Mouse (Mus musculus) intestine, embryonic 16.5 days (tissue): Measurements from ENCODE around the gene Slc39a13. TPM values are rescaled to one million over a fixed set of nuclear protein-coding genes. Genes with fewer than 3 reads are reported as not detected.

Experiments used
- ATAC-seq: fragments of 200-750 bp; cut with Nextera tagmentation; 2 replicates; pipeline ENCODE4 v1.8.0; 2017; ENCODE audit warnings: moderate TSS enrichment, moderate library complexity
- H3K27ac ChIP-seq: fragments of 300-500 bp; sonication (generic); 2 replicates; pipeline ENCODE4 v1.5.1; 2014; ENCODE audit warnings: mild to moderate bottlenecking, low read length
- H3K27me3 ChIP-seq: fragments of 300-500 bp; sonication (generic); replicated peaks from 2 replicates; pipeline ENCODE4 v1.6.1; 2014; ENCODE audit warnings: low read length, control low read depth, mixed read lengths; ENCODE audit not compliant: control insufficient read depth, insufficient read depth
- H3K36me3 ChIP-seq: fragments of 300-500 bp; sonication (generic); 2 replicates; pipeline ENCODE4 v1.6.1; 2014; ENCODE audit warnings: low read length, control low read depth; ENCODE audit not compliant: control insufficient read depth, insufficient read depth
- H3K4me1 ChIP-seq: fragments of 300-500 bp; sonication (generic); 2 replicates; pipeline ENCODE4 v1.6.1; 2014; ENCODE audit warnings: low read length, control low read depth, mixed read lengths; ENCODE audit not compliant: control insufficient read depth, insufficient read depth
- H3K4me2 ChIP-seq: fragments of 300-500 bp; sonication (generic); 2 replicates; pipeline ENCODE4 v1.6.1; 2014; ENCODE audit warnings: low read depth, low read length, control low read depth
- H3K4me3 ChIP-seq: fragments of 300-500 bp; sonication (generic); 2 replicates; pipeline ENCODE4 v1.5.1; 2014; ENCODE audit warnings: mild to moderate bottlenecking, low read length
- H3K9ac ChIP-seq: fragments of 300-500 bp; sonication (generic); 2 replicates; pipeline ENCODE4 v1.6.1; 2014; ENCODE audit warnings: low read depth, low read length
- H3K9me3 ChIP-seq: fragments of 300-500 bp; sonication (generic); 2 replicates; pipeline ENCODE4 v1.6.1; 2016; ENCODE audit warnings: low read length, control low read depth; ENCODE audit not compliant: control insufficient read depth
- WGBS: fragments of 180-500 bp; shearing (Covaris S2); extraction: QIAGEN DNeasy Blood & Tissue Kit; methylation state at CpG from one replicate; pipeline ENCODE4 v1.1.7; 2014; 5-methylcytosine and 5-hydroxymethylcytosine counted together
- polyA plus RNA-seq: library from polyadenylated mRNA; unstranded; fragments of >200 nt; fragmentation: Nextera tagmentation; extraction: Ambion mirVana; gene quantifications from 2 replicates; pipeline ENCODE4 v1.2.1, GENCODE M21; 2015

The Slc39a13 gene
- polyA plus RNA-seq, 1 experiment from 2014 or later, result 30.2 TPM

DNA sequence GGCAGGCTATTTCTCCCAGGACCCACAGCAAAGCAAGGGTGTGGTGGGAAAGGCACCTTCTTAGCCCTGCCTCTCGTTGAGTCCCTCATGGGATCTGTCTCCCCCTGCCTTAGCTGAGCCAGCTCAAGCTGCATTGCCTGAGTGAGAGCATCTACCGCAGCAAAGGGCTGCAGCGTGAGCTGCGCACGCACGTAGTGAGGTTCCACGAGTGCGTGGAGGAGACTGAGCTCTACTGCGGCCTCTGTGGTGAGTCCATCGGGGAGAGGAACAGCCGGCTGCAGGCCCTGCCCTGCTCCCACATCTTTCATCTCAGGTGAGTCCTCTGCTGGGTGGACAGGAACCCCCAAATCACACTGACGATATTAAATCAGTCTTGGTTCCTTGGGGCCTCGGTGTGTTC, 25.5 kb downstream of the Slc39a13 start:
- Histone ChIP-seq H3K4me1 (no peaks in the 10 kb centered on the region), H3K4me3 (no peak overlapping the region), H3K9ac (no peak overlapping the region), H3K36me3 (no peaks in the 10 kb centered on the region), H3K27ac (no peak overlapping the region), H3K4me2 (no peak overlapping the region), H3K9me3 (no peaks in the 10 kb centered on the region), H3K27me3 (no peaks in the 10 kb centered on the region)
- ATAC-seq, result no peak
- WGBS, result 78% methylated on average over 13 of the region's 13 CpGs

DNA sequence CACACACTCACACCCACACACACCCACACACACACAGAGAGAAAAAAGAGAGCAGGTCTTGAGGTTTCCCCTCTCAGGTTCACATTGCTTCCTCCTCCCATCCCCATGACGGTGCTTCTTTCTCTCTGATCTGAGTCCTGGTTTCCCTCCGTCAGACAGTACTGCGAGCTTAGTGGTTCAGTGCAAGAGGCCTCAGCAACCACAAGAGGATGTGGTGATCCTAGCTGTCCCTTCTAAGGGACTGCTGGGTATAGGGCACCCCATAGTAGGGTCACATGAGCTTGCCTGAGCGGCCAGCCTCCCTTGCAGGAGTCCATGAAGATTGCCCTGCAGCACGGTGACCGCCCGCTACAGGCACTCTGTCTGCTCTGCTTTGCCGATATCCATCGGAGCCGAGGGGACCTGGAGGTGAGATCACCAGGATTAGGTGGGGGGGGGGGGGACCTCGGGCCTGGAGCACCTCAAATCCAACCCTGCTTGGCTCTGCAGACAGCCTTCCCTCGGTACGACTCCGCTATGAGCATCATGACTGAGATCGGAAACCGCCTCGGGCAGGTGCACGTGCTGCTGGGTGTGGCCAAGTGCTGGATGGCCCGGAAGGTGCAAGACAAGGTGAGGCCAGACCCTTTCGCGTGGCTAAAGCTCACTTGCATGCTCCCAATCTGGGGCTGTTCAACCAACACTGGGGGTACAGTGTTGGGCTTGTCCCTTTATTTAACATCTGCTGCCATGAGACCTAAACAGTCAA, 27.4 kb downstream of the Slc39a13 start:
- no peak overlapping the region for H3K4me3 ChIP-seq
- H3K4me2 ChIP-seq, result no peak overlapping the region
- no peaks in the 10 kb centered on the region for H3K4me1 ChIP-seq
- H3K27ac ChIP-seq, result no peak overlapping the region
- H3K27me3 ChIP-seq, result no peaks in the 10 kb centered on the region
- 63% methylated on average over 21 of the region's 21 CpGs for WGBS
- H3K9ac ChIP-seq, result no peak overlapping the region
- no peak for ATAC-seq
- no peaks in the 10 kb centered on the region for H3K36me3 ChIP-seq
- H3K9me3 ChIP-seq, result no peaks in the 10 kb centered on the region

DNA sequence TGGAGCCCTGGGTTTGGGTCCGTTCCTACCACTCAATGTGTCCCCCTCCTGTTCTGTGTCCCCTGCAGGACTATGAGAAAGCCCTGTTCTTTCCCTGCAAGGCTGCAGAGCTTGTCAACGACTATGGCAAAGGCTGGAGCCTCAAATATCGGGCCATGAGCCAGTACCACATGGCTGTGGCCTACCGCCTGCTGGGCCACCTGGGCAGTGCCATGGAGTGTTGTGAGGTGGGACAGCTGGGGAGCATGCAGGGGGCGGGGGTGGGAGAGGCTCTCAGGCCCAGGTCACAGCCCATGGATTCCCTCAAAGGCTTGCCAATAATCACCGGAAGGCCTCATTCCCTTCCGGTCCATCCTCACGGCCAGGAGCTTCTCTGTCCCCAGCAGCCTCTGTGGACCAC, 28.4 kb downstream of the Slc39a13 start:
- H3K4me3 ChIP-seq, result no peak overlapping the region
- no peaks in the 10 kb centered on the region for H3K9me3 ChIP-seq
- WGBS, result 80% methylated on average over 8 of the region's 8 CpGs
- no peak overlapping the region for H3K27ac ChIP-seq
- H3K4me2 ChIP-seq, result no peak overlapping the region
- H3K9ac ChIP-seq, result no peak overlapping the region
- H3K4me1 ChIP-seq, result no peaks in the 10 kb centered on the region
- no peaks in the 10 kb centered on the region for H3K27me3 ChIP-seq
- no peaks in the 10 kb centered on the region for H3K36me3 ChIP-seq
- no peak for ATAC-seq

DNA sequence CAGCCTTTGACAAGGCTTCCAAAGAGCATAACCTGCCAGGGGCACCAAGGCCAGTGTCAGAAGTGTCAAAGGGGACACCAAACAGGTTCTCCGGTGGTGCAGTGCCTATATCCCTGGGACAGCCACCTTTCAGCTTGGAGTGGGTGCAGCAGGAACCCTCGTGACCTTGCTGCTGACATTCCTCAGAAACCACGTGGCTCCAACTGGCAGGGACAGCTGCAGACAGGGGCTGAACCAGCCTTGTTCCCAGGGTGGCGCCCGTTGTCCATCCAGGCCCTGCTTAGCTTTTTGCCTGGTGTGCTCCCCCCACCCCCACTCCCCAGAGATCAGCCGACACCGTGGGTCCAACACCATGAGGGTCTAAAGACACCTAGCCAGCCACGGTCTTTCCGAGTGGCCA, 34.8 kb downstream of the Slc39a13 start, which contains the start of gene Rapsn:
Gene Rapsn, plus strand, starts transcription at position 236 of the 400 bp plus-strand sequence.
- 50% methylated on average over 9 of the region's 9 CpGs for WGBS
- Histone ChIP-seq H3K4me1 (no peaks in the 10 kb centered on the region), H3K4me3 (no peak within 1 kb of the TSS), H3K9ac (no peak within 1 kb of the TSS; the same call in 1 of the 2 replicates), H3K27ac (no peak within 1 kb of the TSS), H3K4me2 (no peak within 1 kb of the TSS), H3K9me3 (no peaks in the 10 kb centered on the region), H3K27me3 (no peaks in the 10 kb centered on the region), H3K36me3 (no peaks in the 10 kb centered on the region)
- peak; percentile 59 for ATAC-seq

DNA sequence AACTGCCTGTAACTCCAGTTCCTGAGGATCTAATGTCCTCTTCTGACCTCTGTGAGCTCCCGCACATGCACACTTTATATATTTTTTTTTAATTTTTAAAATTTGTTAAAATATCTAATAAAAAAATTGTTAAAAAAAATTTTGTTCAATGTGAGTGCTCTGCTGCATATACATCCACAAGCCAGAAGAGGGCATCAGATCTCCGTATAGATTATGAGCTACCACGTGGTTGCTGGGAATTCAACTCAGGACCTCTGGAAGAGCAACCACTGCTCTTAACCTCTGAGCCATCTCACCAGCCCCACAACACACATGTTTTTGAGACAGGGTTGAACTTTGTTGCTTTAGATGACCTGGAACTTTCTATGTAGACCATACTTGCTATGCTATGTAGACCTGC, 37.2 kb downstream of the Slc39a13 start:
- Histone ChIP-seq H3K9ac (no peak overlapping the region), H3K27me3 (no peaks in the 10 kb centered on the region), H3K36me3 (no peaks in the 10 kb centered on the region), H3K27ac (no peak overlapping the region), H3K4me3 (no peak overlapping the region), H3K9me3 (no peaks in the 10 kb centered on the region), H3K4me1 (no peaks in the 10 kb centered on the region), H3K4me2 (no peak overlapping the region)
- WGBS, result 25% methylated on average over 3 of the region's 3 CpGs
- ATAC-seq, result no peak

DNA sequence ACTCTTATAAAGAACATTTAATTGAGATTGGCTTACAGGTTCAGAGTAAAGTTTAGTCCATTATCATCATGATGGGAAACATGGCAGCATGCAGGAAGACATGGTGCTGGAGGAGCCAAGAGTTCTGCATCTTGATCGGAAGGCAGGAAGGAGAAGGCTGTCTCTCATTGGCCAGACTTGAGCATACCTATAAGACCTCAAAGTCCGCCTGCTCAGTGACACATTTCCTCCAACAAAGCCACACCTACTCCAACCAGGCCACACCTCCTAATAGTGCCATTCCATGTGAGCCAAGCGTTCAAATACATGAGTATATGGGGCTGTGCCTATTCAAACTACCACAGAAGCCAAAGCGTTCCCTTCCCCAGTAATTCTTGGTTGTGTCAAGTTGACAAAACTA, 39.0 kb downstream of the Slc39a13 start:
- Histone ChIP-seq H3K36me3 (no peaks in the 10 kb centered on the region), H3K4me1 (no peaks in the 10 kb centered on the region), H3K9ac (no peak overlapping the region), H3K27me3 (no peaks in the 10 kb centered on the region), H3K9me3 (no peaks in the 10 kb centered on the region), H3K4me3 (no peak overlapping the region), H3K27ac (no peak overlapping the region), H3K4me2 (no peak overlapping the region)
- ATAC-seq, result no peak
- 80% methylated on average over 4 of the region's 4 CpGs for WGBS

DNA sequence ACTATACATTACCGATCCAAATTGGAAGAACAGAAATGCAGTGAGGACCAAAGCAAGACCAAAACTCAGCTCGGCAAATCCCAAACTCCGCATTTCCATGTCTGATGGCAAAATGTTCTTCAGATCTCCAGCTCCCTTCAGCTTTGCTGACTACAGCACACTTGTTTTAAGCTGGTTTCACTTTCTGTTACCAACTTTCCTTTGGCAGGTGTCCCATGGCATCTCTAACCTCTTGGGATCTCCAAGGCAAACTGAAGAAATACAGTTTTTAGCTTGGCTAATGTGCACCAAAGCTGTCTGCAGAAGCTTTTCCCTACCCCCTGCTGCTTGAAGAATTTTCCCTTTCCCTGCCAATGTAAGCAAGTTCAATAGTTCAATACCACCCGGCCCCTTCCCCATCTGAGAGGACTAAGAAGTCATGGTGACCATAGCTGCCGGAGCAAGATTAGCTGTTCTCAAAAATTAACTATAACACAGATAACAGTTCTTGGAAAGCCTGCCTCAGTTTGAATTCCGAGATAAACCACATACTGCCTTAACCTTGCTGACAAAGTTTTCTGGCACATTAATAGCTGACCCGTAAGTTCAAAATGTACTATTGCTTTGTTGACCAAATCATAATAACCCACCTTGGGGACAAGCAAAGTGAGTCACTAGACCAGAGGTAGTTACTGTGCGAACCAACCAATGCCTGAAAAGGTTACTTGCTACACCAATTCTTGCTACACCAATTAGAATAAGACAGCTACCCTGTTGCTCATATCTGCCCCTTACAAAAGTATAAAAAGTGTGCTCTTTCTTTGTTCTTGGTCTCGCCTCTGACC, 42.6 kb downstream of the Slc39a13 start:
- Histone ChIP-seq H3K4me3 (no peak overlapping the region), H3K4me2 (no peak overlapping the region), H3K9me3 (no peaks in the 10 kb centered on the region), H3K4me1 (no peaks in the 10 kb centered on the region), H3K27me3 (no peaks in the 10 kb centered on the region), H3K9ac (no peak overlapping the region), H3K27ac (no peak overlapping the region), H3K36me3 (no peaks in the 10 kb centered on the region)
- WGBS, result 83% methylated on average over 9 of the region's 9 CpGs
- ATAC-seq, result no peak

DNA sequence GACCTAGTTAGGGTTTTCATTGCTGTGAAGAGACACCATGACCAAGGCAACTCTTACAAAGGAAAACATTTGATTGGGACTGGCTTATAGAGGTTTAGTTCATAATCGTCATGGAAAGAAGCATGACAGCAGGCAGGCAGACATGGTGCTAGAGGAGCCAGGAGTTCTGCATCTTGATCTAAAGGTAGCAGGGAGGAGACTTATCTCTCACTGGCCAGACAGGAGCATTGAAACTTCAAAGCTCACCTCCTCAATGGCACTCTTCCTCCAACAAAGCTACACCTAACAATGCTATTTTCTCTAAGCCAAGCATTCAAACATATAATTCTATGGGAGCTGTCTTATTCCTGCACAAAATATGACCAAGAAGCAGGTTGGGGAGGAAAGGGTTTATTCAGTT, 43.7 kb downstream of the Slc39a13 start:
- no peak for ATAC-seq
- 82% methylated on average over 1 of the region's 1 CpGs for WGBS
- H3K27ac ChIP-seq, result no peak overlapping the region

DNA sequence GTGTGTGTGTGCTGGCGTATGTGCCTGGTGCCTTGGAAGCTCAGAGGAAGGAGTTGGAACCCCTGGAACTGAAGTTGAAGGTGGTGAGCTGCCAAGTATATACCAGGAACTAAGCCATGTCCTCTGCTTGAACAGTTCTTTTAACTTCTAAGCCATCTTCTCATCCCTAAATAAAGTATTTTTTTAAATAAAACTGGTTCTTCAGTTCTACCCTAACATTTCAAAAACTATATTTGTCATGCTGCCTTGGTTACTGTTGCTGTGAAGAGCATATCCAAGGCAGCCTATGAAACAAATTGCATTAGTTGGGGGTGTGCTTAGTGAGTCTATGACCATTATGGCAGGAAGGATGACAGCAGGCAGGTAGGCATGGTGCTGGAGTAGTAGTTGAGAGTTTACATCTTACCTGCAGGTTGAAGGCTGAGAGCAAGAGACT, 45.1 kb downstream of the Slc39a13 start:
- H3K27me3 ChIP-seq, result no peaks in the 10 kb centered on the region
- no peak overlapping the region for H3K9ac ChIP-seq
- ATAC-seq, result no peak
- H3K36me3 ChIP-seq, result no peaks in the 10 kb centered on the region
- H3K9me3 ChIP-seq, result no peaks in the 10 kb centered on the region
- H3K4me3 ChIP-seq, result no peak overlapping the region
- no peak overlapping the region for H3K4me2 ChIP-seq
- WGBS, result 97% methylated on average over 1 of the region's 1 CpGs
- H3K4me1 ChIP-seq, result no peaks in the 10 kb centered on the region
- no peak overlapping the region for H3K27ac ChIP-seq

More for the DNA sequence above, 43.7 kb downstream of the Slc39a13 start:
- H3K36me3 ChIP-seq, result no peaks in the 10 kb centered on the region
- H3K27me3 ChIP-seq, result no peaks in the 10 kb centered on the region
- H3K4me3 ChIP-seq, result no peak overlapping the region
- no peak overlapping the region for H3K4me2 ChIP-seq
- H3K9ac ChIP-seq, result no peak overlapping the region
- no peaks in the 10 kb centered on the region for H3K9me3 ChIP-seq
- no peaks in the 10 kb centered on the region for H3K4me1 ChIP-seq
